Mouse (Mus musculus): ENCODE data around the gene Abcd1. TPM values are rescaled to one million over a fixed set of nuclear protein-coding genes. Genes with fewer than 3 reads are reported as not detected.

Gene Abcd1
- total RNA-seq (2015) (80.0 and 82.4 TPM in 2 replicates), total RNA-seq (2017) (32.7 and 35.7 TPM in 2 replicates)

DNA sequence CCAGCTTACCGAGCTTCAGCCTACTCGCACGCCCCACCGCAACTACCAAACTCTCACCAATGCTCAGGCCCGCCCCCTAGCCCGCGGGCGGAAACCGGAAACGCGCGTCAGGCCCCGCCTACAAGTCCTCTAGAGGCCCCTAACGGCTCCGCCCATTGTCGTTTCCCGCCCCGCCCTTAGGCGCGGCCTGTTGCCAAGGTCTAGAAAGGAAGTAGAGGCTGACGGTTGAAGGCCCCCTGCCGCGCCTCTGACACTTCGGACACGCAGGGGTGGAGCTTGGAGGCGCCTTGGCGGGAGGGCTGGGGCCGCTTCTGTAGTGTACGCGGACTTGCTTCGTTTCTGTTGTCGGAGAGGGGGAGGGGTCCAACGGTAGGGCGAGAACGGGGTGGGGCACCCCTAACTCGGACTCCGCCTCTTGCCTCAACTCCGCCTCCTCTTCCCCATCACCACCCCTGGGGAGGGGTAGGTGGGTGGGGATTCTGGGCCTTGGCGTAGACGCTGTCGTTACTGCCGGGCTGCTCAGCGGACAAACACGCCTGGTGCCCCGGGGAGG lies at the start of gene Abcd1, which contains the start of gene Bcap31:
TSS of gene Abcd1 (plus strand) at position 489 of the 553 bp plus-strand sequence.
TSS of gene Bcap31 (minus strand) at position 67 of the 553 bp plus-strand sequence.
- ATAC-seq (ENCODE audit: poor library complexity, severe bottlenecking): peak; percentile 82

DNA sequence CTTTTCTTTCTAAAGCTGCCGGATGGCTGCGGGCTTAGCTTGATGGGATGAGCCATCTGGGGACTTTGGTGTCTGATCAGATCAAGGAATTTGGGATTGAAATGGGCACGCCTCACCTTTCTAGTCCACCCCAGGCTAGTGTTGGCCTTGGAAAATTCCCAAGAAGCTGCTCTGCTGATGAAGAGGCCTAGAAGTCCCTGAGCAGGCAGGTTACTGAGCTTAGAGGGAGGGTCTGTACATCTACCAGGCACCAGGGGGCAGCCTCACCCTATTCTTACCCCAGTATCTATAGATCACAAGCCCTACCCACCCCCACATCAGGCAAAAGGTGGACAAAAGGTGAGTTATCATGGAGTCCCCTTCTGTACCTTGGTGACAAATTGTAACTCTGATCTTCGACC lies 44.4 kb upstream of the Abcd1 start:
- ATAC-seq (ENCODE audit: poor library complexity, severe bottlenecking): peak; percentile 80

DNA sequence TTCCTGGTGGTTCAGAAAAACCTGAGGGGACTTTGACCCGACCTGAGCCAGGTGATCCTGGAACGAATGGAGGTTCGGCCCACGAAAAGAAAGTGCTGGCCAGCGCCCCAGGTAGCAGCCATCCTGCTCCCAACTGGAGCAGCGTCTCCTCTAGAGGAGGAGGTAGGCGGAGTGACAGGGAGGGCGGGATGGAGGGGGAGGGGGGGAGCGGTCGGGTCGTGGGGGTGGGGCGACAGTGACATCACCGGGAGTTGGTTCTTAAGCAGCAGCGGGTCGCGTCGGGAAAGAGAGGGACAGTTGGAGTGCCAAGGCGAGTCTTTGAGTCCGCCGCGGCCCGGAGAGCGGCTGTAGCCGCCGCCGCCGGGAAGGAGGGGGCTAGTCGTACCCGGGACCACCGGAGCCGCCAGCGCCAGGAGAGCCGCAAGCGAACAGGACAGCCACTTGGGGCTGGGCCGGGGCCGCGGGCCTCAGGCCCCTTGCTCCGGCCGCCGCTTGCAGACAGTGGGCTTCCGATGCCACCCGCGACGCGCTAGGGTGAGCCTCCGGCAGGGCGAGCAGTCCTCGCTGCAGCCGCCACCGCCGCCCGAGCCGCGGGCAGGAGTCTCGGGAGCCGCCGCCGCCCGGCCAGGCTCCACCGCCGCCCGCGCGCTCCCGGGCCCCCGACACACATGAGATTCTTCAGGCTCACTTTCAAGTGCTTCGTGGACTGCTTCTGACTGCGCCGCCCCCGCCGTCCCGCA lies 43.3 kb upstream of the Abcd1 start, which contains the start of gene Slc6a8:
TSS of gene Slc6a8 (plus strand) at position 272 of the 740 bp plus-strand sequence.
- ATAC-seq (ENCODE audit: poor library complexity, severe bottlenecking): no peak

DNA sequence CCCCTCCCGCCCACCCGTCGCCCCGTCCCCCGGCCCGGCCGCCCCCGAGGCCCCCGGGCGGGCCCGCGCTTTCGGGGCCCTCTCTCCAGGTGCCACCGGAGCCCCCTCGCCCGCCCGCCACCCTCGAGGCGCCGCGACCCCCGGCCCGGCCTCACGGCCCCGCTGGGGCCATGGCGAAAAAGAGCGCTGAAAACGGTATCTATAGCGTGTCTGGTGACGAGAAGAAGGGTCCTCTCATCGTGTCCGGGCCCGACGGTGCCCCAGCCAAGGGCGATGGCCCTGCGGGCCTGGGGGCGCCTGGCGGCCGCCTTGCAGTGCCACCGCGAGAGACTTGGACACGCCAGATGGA lies 42.8 kb upstream of the Abcd1 start:
- no peak for ATAC-seq (ENCODE audit: poor library complexity, severe bottlenecking)

DNA sequence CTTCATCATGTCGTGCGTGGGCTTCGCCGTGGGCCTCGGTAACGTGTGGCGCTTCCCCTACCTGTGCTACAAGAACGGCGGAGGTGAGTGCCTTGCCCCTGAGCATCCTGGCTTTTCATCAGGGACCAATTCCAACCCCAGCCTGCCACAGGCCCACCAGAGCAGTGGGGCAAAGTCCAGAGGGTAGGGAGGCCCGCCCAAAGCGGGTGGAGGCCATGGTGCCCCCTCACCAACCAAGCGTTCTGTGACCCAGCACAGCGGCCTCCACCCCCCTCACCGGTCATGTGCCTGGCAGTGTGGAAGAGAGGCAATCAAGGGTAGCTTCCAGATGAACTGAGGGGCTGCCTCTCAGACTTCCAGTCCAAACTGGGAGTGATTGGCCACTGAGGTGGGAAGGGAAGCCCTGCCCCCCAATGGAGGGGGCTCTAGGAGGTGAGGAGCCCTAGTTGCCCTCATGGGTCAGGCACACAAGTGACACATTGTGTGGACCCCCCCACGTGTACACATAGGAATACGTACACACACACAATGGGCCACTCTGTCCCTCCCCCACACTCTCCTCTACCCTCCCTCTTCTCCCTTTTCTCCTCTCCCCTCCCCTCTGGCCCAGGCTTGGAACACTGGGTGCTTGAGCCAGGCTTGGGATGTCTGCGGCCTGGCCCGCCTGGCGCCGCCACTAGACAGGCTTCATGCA lies 42.3 kb upstream of the Abcd1 start:
- ATAC-seq (ENCODE audit: poor library complexity, severe bottlenecking): no peak

DNA sequence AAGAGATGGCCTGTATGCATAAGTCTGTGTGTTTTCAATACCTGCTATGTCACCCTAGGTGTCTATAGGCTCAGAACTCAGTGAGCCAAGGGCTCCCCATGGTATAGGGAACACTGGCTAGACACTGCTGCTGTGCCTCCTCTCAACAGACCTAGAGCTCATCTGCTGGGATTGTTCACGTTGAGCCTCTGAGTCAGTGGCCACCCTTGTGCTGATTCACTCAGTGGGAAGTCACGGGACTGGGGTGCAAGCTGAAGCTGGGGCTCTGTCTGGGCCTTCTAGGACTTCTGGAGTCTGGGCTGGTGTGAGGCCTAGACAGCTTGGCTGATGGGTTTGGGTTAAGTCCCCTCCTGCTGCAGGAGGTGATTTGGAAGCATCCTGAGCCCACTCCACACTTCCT lies 41.2 kb upstream of the Abcd1 start:
- no peak for ATAC-seq (ENCODE audit: poor library complexity, severe bottlenecking)

DNA sequence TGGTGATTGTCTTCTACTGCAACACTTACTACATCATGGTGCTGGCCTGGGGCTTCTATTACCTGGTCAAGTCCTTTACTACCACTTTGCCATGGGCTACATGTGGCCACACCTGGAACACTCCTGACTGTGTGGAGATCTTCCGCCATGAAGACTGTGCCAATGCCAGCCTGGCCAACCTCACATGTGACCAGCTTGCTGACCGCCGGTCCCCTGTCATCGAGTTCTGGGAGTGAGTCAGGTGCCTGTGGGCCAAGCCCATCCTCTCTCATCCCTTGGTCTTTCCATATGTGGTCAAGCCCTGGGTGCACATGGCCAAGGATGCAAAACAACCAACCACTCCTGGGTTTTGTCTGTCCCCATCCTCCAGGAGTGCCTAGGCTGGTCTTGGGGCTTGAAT lies 39.7 kb upstream of the Abcd1 start:
- ATAC-seq (ENCODE audit: poor library complexity, severe bottlenecking): no peak

DNA sequence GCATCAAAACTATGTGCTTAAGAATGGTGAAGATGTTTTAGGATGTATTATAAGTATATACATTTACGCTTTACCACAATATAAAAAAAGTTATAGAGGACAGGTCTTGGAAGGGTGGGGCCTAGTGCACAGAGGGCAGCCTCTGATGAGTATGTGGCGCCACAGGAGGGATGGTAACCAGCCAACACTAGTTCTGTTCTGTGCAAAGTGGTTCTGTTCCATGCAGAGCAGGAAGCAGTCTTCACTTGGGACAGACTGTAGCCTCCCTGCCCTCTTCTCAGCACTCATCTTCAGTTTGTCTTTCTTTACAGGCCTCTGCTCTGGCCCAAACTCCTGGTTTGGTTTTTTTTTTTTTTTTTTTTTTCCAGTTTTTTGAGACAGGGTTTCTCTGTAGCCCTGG lies 32.2 kb upstream of the Abcd1 start:
- no peak for ATAC-seq (ENCODE audit: poor library complexity, severe bottlenecking)

DNA sequence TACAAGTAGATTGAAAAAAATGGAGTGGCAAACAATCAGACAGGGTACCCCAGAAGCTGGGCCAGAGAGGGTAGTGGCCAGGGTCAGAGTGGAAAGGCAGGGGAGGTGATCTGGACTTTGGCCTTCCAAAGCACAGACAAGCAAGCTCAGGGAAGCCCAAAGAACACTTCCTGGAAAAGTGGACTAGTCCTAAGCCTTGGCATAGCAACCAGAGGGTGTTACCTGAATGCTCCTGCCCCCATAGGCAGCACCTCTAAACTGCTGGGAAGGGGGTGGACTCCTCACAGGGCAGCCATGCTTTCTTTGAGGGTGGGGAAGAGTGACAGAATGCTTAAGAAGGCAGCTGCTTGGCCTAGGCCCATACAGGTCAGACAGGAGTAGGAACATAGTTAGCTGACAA lies 31.4 kb upstream of the Abcd1 start:
- no peak for ATAC-seq (ENCODE audit: poor library complexity, severe bottlenecking)

DNA sequence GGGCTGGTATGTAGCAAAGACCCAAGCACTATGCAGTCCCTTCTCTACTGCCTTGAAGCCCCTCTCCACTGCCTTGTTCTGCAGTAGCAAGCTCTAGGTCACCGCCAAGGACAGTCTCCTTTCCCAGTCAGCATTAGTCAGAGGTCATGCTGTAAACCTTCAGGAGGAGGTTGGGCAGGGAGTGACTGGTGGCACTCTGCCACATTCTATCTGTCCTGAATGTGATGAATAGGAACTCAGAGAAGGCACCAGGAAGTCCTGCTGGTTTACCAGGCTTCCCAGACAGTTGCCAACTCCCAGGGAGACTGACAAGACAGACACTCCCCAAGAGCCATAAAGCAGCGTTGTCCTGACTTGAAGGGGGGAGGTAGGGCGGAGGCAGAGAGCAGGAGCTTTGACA lies 30.8 kb upstream of the Abcd1 start:
- ATAC-seq (ENCODE audit: poor library complexity, severe bottlenecking): no peak

DNA sequence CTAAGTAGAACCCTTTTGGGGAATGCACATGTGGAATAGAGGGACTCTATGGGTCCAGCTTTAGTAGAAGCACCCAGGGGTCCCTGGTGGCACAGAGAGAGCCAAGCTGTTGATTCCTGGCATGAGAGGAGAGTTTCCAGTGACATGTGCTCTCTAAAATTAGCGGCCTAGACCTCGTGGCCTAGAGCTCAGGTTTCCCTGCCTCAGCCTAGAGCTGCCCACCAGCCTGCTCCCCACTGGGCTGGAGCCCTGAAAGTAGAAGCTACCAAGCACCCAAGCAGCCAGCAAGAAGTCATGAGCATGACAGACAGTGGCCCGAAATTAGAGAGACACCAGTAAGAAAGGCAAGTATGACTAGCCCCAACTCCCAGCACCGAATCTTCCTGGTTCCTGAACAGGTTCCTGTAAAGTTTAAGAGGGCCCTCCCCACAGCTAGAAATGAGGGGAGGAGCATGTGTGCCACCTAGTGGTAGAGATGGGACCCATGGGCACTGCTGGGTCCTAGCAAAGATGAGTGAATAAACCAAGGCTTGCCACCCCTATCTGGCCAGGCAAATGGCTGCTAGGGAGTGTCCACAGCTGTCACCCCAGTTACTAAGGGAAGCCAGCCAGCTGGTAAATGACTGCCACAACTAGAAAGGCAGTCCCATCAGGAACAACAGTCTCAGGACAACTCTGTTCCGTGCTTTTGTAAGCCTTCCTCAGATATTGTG lies 25.3 kb upstream of the Abcd1 start:
- peak; percentile 88 for ATAC-seq (ENCODE audit: poor library complexity, severe bottlenecking)

DNA sequence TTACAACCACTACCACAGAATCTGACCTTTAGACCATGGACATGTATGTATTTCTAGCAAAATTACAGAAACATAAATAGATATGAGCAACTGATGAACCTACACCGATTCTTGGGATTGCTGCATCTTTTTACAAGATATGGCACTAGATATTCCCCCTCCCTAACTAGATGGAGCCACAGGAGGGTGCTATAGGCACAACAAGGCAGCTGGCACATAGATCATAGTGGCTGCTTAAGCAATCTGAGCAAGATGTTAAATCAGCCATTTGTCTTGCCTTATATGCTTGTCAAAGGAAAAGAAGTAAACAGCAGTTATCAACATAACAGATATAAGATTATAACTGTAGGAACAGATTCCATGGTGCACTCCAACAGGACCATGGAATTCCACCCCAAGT lies 15.9 kb upstream of the Abcd1 start:
- no peak for ATAC-seq (ENCODE audit: poor library complexity, severe bottlenecking)

DNA sequence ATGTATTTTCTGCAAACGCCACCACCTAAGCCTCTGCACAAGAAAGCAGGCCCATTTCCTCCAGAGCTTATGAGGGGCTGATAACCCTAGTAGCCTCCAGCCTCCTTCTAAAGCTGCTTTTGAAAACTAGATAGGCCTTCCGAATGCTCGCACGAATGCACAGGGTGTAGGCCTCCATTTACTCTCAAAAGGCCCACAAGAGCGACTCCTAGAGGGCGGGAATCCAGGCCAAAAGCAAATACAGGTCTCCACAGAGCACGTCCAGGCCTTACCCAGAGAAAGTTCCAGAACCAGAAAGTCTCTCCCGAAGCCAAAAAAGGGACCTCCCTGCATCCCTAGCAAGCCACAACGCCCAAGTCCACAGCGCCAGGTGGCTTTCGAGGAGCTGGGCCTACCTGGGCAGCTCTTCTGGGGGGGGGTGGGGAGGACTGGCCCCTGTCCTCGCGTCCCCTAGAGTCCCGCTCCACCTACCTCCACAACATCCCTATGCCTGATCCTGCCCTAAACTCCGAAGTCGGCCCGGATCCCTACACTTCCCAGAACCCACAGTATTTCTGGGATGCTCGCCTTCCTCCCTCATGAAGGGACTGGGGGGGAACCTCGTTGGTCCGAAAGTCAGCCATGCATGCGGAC lies 805 bp upstream of the Abcd1 start:
- peak; percentile 1; the same call in 1 of the 2 replicates for ATAC-seq (ENCODE audit: poor library complexity, severe bottlenecking)

DNA sequence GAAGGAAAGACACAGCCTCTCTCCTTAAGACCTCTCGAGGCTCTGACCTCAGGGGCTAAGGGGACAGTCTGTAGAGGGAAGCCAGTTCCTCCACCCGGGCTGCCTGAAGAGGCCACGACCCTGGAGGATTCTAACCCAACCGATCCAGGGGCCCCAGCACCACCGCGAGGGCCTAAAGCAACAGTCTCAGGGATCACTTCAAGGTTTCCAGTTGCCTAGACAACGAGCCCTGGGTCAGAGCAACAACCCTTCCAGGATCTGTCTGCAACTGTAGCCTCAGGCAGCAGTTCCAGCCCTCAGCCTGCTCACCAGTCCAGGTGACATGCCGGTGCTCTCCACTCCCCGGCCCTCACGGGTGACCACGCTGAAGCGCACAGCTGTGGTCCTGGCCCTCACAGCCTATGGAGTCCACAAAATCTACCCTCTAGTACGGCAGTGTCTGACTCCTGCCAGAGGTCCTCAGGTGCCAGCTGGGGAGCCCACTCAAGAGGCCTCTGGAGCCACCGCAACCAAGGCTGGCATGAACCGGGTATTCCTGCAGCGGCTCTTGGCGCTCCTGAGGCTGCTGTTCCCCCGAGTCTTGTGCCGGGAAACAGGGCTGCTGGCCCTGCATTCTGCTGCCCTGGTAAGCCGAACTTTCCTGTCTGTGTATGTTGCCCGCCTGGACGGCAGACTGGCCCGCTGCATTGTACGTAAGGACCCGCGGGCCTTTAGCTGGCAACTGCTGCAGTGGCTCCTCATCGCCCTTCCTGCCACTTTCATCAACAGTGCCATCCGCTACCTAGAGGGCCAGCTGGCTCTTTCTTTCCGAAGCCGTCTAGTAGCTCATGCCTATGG lies 530 bp downstream of the Abcd1 start:
- no peak; the same call in 1 of the 2 replicates for ATAC-seq (ENCODE audit: poor library complexity, severe bottlenecking)

DNA sequence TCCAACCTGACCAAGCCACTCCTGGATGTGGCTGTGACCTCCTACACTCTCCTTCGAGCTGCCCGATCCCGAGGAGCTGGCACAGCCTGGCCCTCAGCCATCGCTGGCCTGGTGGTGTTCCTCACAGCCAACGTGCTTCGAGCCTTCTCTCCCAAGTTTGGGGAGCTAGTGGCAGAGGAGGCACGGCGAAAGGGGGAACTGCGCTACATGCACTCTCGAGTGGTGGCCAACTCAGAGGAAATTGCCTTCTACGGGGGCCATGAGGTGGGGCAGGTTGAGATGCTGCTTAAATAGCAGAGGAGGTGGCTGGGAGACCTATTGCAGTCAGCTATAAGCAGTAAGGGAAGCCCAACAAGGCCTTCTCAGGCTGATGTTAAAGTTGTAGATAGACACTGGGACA lies 1.3 kb downstream of the Abcd1 start:
- ATAC-seq (ENCODE audit: poor library complexity, severe bottlenecking): 0 out of 2 replicates have a peak, but pooled peaks have one; percentile 7

DNA sequence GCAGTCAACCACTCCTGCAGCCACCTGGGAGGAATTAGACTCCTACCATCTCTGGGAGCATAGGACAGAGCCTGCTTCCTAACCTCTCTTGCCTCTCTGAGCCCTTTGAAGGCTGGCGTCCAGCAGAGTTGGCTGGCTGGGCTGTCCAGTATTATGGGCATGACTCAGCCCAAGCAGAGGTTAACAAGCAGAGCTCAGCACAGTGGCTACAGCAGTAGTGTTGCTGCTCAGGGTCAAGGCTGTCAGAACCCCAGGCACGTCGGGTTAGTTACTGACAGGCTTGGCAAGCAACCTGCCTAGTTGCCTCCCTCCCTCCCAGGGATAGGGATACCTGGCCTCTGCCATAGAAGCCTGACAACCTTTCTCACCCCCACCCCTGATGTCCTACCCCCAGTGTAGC lies 1.9 kb downstream of the Abcd1 start:
- ATAC-seq (ENCODE audit: poor library complexity, severe bottlenecking): no peak

DNA sequence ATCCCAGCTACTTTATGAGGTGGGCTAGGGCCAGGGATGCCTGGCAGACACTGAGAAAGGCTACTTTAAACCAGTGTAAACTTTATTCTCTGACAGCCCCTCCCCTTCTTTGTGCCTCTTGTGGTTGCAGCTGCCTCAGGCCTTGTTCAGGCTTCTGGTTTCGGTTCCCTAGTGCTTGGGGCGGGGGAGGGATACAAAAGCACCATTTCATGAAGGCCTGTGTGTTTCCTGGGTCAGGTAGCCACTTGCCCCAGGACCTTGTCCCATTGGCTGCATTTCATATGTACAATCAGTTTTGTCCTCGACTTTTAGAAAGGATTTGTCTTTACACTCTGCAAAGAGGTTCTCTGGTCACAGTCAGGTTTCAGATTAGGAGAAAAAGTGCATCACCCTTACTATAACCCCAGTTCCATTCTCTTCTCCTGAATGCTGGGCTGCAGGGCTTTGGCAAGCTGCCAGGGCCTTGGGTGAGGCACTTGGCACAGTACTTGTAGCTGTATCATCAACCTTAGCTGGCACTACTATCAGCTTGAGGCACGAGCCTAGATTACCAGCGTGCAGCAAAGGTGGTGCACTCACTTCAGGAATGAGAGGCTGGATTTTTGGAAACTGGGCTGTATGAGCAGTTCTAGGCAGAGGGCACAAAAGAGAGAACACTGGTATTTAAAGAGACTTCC lies 2.4 kb downstream of the Abcd1 start:
- ATAC-seq (ENCODE audit: poor library complexity, severe bottlenecking): peak; percentile 9; the same call in 1 of the 2 replicates

DNA sequence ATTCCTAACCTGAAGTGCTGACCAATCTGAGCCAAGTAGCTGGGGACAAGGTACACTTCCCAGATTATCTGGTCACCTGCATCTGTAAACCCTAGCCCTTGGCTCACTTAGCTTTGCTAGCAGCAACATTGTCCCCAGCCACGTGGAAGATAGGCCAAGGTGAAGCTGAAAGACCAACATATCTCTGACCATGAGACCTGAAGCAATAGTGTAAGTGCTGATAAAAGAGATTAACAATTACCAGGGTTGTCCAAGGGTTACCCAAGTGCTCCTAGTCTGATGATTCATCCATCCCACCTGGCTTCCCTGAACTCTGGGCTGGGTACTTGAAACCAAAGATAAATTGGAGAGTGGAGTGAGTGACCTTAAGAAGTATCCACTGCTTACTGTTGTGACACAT lies 14.5 kb downstream of the Abcd1 start:
- ATAC-seq (ENCODE audit: poor library complexity, severe bottlenecking): no peak

DNA sequence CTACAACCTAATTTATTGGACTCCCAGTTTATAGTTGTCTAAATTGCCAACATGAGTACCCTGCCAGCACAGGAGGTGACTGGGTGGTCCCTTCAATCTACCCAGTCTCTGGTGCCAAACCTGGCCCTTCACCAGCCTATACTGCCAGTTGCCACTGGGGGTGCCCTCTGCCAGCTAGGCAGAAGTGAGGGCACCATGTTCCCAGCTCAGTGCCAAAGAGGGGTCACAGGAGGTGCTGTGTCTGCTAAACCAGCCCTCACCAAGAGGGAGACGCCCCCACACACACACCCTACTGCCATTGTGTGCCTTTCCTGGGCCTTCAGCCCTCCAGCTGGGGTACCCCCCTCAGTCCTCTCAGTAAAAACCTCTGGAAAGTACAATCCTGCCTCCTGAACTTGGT lies 21.8 kb downstream of the Abcd1 start:
- no peak for ATAC-seq (ENCODE audit: poor library complexity, severe bottlenecking)

Measured in megakaryocyte, adult 5-6 weeks (primary cell).